Mouse (Mus musculus) c-Kit-positive CD71-negative TER-119-negative erythroid progenitor cells, embryonic 14.5 days (primary cell): ENCODE results near the gene Itgb3.

Source experiments
- DNase-seq: peaks from one replicate; pipeline ENCODE4 v3.0.0-alpha.2; 2013; ENCODE audit warnings: low read depth

Gene Itgb3

DNA sequence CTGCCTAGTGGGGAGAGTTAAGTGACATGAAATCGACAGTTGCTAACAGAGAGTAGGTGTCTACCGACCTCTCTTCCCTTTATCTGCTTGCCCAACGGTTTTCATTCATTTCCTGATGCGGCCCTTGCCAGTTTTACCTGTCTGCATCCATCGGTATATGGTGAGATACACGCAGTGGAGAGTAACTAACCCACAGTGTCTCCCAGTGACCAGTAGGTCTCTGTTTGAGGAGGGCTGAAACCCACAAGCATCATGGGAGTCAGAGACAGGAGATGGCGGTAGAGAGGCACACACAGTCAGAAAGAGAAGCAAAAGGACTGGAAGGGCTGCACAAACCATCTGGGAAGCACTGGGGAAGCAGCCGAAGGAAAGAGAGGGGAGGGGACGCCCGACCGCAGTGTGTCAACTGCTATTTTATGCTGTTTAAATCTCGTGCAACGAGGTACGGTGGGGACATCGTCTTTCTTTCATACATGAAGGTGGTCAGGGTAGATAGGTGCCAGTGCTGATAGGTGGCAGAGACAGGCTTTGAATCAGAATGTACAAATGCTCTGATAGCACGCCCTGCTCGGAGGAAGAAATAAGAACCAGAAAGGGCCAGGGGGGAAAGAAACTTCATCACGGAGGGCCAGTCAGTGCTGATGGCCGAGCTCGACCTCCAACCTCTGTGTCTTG, 53.9 kb downstream of the Itgb3 start:
- DNase-seq, result no peak

DNA sequence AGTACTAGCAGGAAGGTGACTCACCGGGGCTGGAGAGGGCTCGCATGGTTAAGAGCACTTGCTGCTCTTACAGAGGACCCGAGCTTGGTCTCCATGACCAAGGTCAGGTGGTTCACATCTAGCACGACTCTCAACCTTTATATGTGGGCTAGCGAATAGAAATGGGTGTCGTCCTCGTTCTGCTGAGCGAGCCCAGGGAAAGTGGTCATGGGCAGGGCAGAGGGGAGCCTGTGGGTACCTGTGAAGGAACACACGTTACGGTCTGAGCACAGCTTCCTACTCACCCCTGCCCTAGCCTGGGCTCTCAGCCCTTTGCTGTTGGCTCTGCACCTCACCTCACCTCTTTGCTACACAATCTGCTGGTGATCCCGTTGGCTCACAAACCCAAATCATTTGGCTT, 54.8 kb downstream of the Itgb3 start:
- no peak for DNase-seq

- DNase-seq, result no peak
Measured at GRCm38 (mm10) chr11:104663241-104663877, 55.6 kb downstream of the Itgb3 start.

GRCm38 (mm10) chr11:104663878-104664261, 56.1 kb downstream of the Itgb3 start:
- no peak for DNase-seq

GRCm38 (mm10) chr11:104664441-104664840, 56.6 kb downstream of the Itgb3 start:
- DNase-seq, result no peak

DNA sequence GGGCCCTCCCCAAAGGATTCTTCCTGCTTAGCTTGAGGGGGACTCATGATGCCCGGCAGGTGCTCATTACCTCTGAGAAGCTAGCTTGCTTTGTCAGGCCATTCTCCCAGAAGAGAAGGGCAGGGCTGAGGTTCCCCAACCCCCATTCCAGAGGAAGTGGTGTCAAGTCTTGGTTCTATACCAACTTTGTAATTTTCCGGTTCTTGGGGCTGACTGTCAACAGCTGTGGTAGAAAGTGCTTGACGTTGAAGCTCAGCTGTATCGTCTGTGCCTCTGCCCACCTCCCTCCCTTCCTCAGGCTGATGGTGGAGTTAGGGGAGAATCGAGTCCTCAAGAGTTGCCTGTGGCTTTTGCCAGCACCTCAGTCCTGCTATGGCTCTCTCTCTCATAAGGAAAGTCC, 59.6 kb downstream of the Itgb3 start:
- no peak for DNase-seq

DNA sequence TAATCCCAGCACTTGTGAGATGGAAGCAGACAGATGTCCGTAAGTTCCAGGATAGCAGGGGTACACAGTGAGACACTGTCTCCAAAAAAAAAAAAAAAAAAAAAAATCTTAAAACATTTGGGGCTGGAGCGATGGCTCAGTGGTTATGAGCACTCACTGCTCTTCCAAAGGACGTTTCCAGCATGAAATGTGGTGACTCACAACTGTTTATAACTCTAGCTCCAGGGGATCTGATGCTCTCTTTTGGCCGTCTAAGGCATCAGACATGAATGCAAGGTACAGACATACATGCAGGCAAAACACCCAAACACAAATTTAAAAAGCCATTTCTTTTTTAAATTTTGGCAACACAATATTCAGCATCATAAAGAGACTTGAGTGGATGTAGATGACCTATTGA, 65.6 kb downstream of the Itgb3 start:
- no peak for DNase-seq

GRCm38 (mm10) chr11:104674768-104675167, 67.0 kb downstream of the Itgb3 start:
- DNase-seq, result no peak

GRCm38 (mm10) chr11:104685548-104685947, 77.7 kb downstream of the Itgb3 start, which contains the start of gene Gm11639:
TSS of gene Gm11639 (plus strand) at chr11:104685707.
- DNase-seq, result no peak

GRCm38 (mm10) chr11:104693235-104693634, 85.4 kb downstream of the Itgb3 start:
- DNase-seq, result no peak

DNA sequence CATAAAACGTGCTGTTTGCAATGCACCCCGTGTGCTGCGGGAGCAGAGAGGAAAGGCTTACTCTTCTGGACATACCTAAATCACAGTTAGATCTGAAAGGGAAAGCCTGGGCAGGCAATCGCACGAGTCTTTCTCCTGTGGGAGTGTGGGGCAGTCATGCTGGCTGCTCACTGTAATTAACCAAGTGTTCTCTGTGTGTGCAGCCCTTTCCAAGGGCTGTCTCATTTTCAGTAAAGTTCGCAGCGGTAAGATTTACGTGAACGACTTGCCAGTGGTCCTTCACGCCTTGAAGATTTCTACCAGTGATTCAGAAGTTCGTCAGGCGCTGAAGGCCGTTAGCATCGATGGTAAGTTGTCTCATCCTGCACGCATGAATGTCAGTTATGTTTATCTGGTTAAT, 96.3 kb downstream of the Itgb3 start:
- DNase-seq, result no peak

DNA sequence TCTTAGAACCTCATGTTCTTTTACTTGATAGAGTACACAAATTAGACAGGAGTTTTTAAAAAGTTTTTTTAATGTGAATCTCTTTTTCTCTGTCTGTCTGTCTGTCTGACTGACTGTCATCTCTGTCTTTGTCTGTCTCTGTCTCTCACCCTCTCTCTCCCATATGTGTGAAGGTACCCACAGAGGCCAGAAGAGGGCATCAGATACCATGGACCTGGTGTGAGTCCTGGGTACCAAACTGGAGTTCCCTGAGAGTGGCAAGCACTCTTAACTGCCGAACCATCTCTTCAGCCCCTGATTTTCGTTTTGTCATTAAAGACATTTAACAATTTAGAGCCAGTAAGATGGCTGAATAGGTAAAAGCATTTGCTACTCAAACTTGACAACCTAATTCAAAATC, 99.3 kb downstream of the Itgb3 start:
- no peak for DNase-seq
